Mouse (Mus musculus) kidney, adult 2 months (tissue): Measurements from ENCODE around the gene Nacad.

Source experiments
- CTCF ChIP-seq: fragments of 200-500 bp; conservative IDR thresholded peaks from 2 replicates; pipeline ENCODE4 v1.5.1; 2011; ENCODE audit warnings: low read depth, mild to moderate bottlenecking, control low read depth, low read length, moderate library complexity, mixed read lengths; ENCODE audit not compliant: insufficient read depth, insufficient read length
- POLR2A ChIP-seq: fragments of 200-500 bp; IDR thresholded peaks from one replicate; pipeline ENCODE4 v1.6.1; 2011; ENCODE audit warnings: low read depth, low read length, control low read depth

GRCm38 (mm10) chr11:6603887-6604603 lies 1.8 kb downstream of the Nacad start:
- TF ChIP-seq POLR2A (no peak), CTCF (no peak)
